Mouse (Mus musculus): ENCODE results near the gene Slc12a9. TPM values are rescaled to one million over a fixed set of nuclear protein-coding genes. Genes with fewer than 3 reads are reported as not detected.

Gene Slc12a9
- polyA plus RNA-seq, 1 experiment, result 14.4 TPM

GRCm38 (mm10) chr5:137373371-137373950 lies 40.1 kb upstream of the Slc12a9 start:
- WGBS, result 79% methylated on average over 12 of the region's 12 CpGs
- no peak for TF ChIP-seq POLR2A (IDR thresholded peaks at IDR 0.05; ENCODE audit: borderline replicate concordance, control insufficient read depth, low read depth, low read length)
- TF ChIP-seq CTCF (IDR thresholded peaks at IDR 0.05; ENCODE audit: control insufficient read depth, insufficient read depth, low read length), result no peak
- H3K27ac ChIP-seq (ENCODE audit: control insufficient read depth, insufficient read depth, low read depth, low read length, poor library complexity), result no peak overlapping the region
- no peak overlapping the region for H3K4me3 ChIP-seq (replicated peaks; ENCODE audit: control insufficient read depth, low read depth, low read length)
- H3K4me1 ChIP-seq (ENCODE audit: control insufficient read depth, insufficient read depth, low read length), result peaks cover 2% of the 10 kb centered on the region

GRCm38 (mm10) chr5:137369665-137370064 lies 36.3 kb upstream of the Slc12a9 start:
- 84% methylated on average over 11 of the region's 11 CpGs for WGBS
- Histone ChIP-seq H3K4me3 (replicated peaks; ENCODE audit: control insufficient read depth, low read depth, low read length) (no peak overlapping the region), H3K4me1 (ENCODE audit: control insufficient read depth, insufficient read depth, low read length) (no peaks in the 10 kb centered on the region), H3K27ac (ENCODE audit: control insufficient read depth, insufficient read depth, low read depth, low read length, poor library complexity) (no peak overlapping the region)
- TF ChIP-seq POLR2A (IDR thresholded peaks at IDR 0.05; ENCODE audit: borderline replicate concordance, control insufficient read depth, low read depth, low read length) (no peak), CTCF (IDR thresholded peaks at IDR 0.05; ENCODE audit: control insufficient read depth, insufficient read depth, low read length) (no peak)

- WGBS, result 56% methylated on average over 7 of the region's 7 CpGs
- Histone ChIP-seq H3K4me3 (replicated peaks; ENCODE audit: control insufficient read depth, low read depth, low read length) (no peak overlapping the region), H3K27ac (ENCODE audit: control insufficient read depth, insufficient read depth, low read depth, low read length, poor library complexity) (no peak overlapping the region), H3K4me1 (ENCODE audit: control insufficient read depth, insufficient read depth, low read length) (no peaks in the 10 kb centered on the region)
- peak; percentile 50; the same call in 1 of the 2 replicates for TF ChIP-seq CTCF (IDR thresholded peaks at IDR 0.05; ENCODE audit: control insufficient read depth, insufficient read depth, low read length)
- no peak for TF ChIP-seq POLR2A (IDR thresholded peaks at IDR 0.05; ENCODE audit: borderline replicate concordance, control insufficient read depth, low read depth, low read length)
These were observed 25.0 kb upstream of the Slc12a9 start for GRCm38 (mm10) chr5:137358382-137358781.

- Histone ChIP-seq H3K27ac (ENCODE audit: control insufficient read depth, insufficient read depth, low read depth, low read length, poor library complexity) (no peak overlapping the region), H3K4me1 (ENCODE audit: control insufficient read depth, insufficient read depth, low read length) (no peaks in the 10 kb centered on the region), H3K4me3 (replicated peaks; ENCODE audit: control insufficient read depth, low read depth, low read length) (no peak overlapping the region)
- 82% methylated on average over 17 of the region's 17 CpGs for WGBS
- TF ChIP-seq CTCF (IDR thresholded peaks at IDR 0.05; ENCODE audit: control insufficient read depth, insufficient read depth, low read length) (no peak), POLR2A (IDR thresholded peaks at IDR 0.05; ENCODE audit: borderline replicate concordance, control insufficient read depth, low read depth, low read length) (no peak)
These were observed 20.7 kb upstream of the Slc12a9 start for GRCm38 (mm10) chr5:137354091-137354490.

GRCm38 (mm10) chr5:137352011-137352975 lies 18.9 kb upstream of the Slc12a9 start:
- 68% methylated on average over 16 of the region's 16 CpGs for WGBS
- TF ChIP-seq POLR2A (IDR thresholded peaks at IDR 0.05; ENCODE audit: borderline replicate concordance, control insufficient read depth, low read depth, low read length), result no peak
- TF ChIP-seq CTCF (IDR thresholded peaks at IDR 0.05; ENCODE audit: control insufficient read depth, insufficient read depth, low read length), result no peak
- Histone ChIP-seq H3K27ac (ENCODE audit: control insufficient read depth, insufficient read depth, low read depth, low read length, poor library complexity) (no peak overlapping the region), H3K4me1 (ENCODE audit: control insufficient read depth, insufficient read depth, low read length) (no peaks in the 10 kb centered on the region), H3K4me3 (replicated peaks; ENCODE audit: control insufficient read depth, low read depth, low read length) (no peak overlapping the region)

GRCm38 (mm10) chr5:137351394-137351793 lies 18.0 kb upstream of the Slc12a9 start:
- Histone ChIP-seq H3K27ac (ENCODE audit: control insufficient read depth, insufficient read depth, low read depth, low read length, poor library complexity) (no peak overlapping the region), H3K4me3 (replicated peaks; ENCODE audit: control insufficient read depth, low read depth, low read length) (no peak overlapping the region), H3K4me1 (ENCODE audit: control insufficient read depth, insufficient read depth, low read length) (no peaks in the 10 kb centered on the region)
- 78% methylated on average over 4 of the region's 4 CpGs for WGBS
- TF ChIP-seq POLR2A (IDR thresholded peaks at IDR 0.05; ENCODE audit: borderline replicate concordance, control insufficient read depth, low read depth, low read length), result no peak
- TF ChIP-seq CTCF (IDR thresholded peaks at IDR 0.05; ENCODE audit: control insufficient read depth, insufficient read depth, low read length), result no peak

GRCm38 (mm10) chr5:137351058-137351380 lies 17.6 kb upstream of the Slc12a9 start:
- Histone ChIP-seq H3K4me3 (replicated peaks; ENCODE audit: control insufficient read depth, low read depth, low read length) (no peak overlapping the region), H3K4me1 (ENCODE audit: control insufficient read depth, insufficient read depth, low read length) (no peaks in the 10 kb centered on the region), H3K27ac (ENCODE audit: control insufficient read depth, insufficient read depth, low read depth, low read length, poor library complexity) (no peak overlapping the region)
- 50% methylated on average over 8 of the region's 8 CpGs for WGBS
- TF ChIP-seq CTCF (IDR thresholded peaks at IDR 0.05; ENCODE audit: control insufficient read depth, insufficient read depth, low read length) (no peak), POLR2A (IDR thresholded peaks at IDR 0.05; ENCODE audit: borderline replicate concordance, control insufficient read depth, low read depth, low read length) (no peak)
